Mouse (Mus musculus) neural tube, embryonic 13.5 days (tissue): ENCODE measurements at regions not wholly inside any gene's neighbourhood (a gene's known extent, or its start where the extent isn't known, plus 50 kb on each side); places are given as distances from the start of the nearest gene placed in this dataset.
A peak's percentile ranks its signal among the peaks of the same experiment; 100 is the strongest.

Source experiments
- ATAC-seq: fragments of 200-750 bp; cut with Nextera tagmentation; 2 replicates; pipeline ENCODE4 v1.8.0; 2017; ENCODE audit warnings: low read depth, mild to moderate bottlenecking, moderate TSS enrichment, moderate library complexity
- H3K27ac ChIP-seq: fragments of 300-500 bp; sonication (generic); replicated peaks from 2 replicates; pipeline ENCODE4 v1.5.1; 2015; ENCODE audit warnings: moderate library complexity, mild to moderate bottlenecking, inconsistent platforms
- H3K27me3 ChIP-seq: fragments of 300-500 bp; sonication (generic); 2 replicates; pipeline ENCODE4 v1.6.1; 2015; ENCODE audit warnings: mild to moderate bottlenecking, inconsistent platforms
- H3K36me3 ChIP-seq: fragments of 300-500 bp; sonication (generic); 2 replicates; pipeline ENCODE4 v1.6.1; 2015; ENCODE audit warnings: mild to moderate bottlenecking, inconsistent platforms
- H3K4me1 ChIP-seq: fragments of 300-500 bp; sonication (generic); replicated peaks from 2 replicates; pipeline ENCODE4 v1.6.1; 2015; ENCODE audit warnings: inconsistent platforms
- H3K4me2 ChIP-seq: fragments of 300-500 bp; sonication (generic); 2 replicates; pipeline ENCODE4 v1.6.1; 2015; ENCODE audit warnings: inconsistent platforms, mild to moderate bottlenecking, moderate library complexity
- H3K4me3 ChIP-seq: fragments of 300-500 bp; sonication (generic); 2 replicates; pipeline ENCODE4 v1.5.1; 2015; ENCODE audit warnings: mild to moderate bottlenecking, inconsistent platforms
- H3K9ac ChIP-seq: fragments of 300-500 bp; sonication (generic); 2 replicates; pipeline ENCODE4 v1.6.1; 2015; ENCODE audit warnings: moderate library complexity, mild to moderate bottlenecking, inconsistent platforms
- H3K9me3 ChIP-seq: fragments of 300-500 bp; sonication (generic); 2 replicates; pipeline ENCODE4 v1.6.1; 2016; ENCODE audit warnings: inconsistent platforms
- WGBS: fragments of 180-500 bp; shearing (Covaris S2); methylation state at CpG from one replicate; pipeline ENCODE4 v1.1.7; 2015; 5-methylcytosine and 5-hydroxymethylcytosine counted together

DNA sequence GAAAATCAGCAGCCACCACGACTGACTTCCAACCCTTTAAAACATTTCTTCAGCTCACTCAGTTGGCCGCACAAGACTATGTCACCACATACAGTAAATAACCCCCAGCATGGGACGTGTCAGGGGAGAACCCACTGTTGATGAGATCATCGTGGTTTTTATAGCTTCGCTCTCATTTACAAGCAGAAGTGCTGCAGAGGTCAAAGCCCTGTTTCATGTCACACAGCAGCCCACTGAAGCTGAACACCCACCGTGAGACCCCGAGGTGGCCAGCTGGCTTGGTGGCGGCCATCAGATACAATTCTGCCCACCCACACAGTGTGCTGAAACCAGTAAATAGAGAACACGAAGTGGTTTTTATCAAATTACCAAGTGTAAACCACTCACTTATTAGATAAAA lies 503.7 kb downstream of the Fat4 start:
- Histone ChIP-seq H3K4me2 (no peak overlapping the region), H3K9me3 (no peaks in the 10 kb centered on the region), H3K27ac (no peak overlapping the region), H3K36me3 (no peaks in the 10 kb centered on the region), H3K27me3 (no peaks in the 10 kb centered on the region), H3K9ac (no peak overlapping the region), H3K4me3 (no peak overlapping the region), H3K4me1 (no peaks in the 10 kb centered on the region)
- ATAC-seq = peak; percentile 43; the same call in 1 of the 2 replicates
- 47% methylated on average over 9 of the region's 9 CpGs for WGBS

DNA sequence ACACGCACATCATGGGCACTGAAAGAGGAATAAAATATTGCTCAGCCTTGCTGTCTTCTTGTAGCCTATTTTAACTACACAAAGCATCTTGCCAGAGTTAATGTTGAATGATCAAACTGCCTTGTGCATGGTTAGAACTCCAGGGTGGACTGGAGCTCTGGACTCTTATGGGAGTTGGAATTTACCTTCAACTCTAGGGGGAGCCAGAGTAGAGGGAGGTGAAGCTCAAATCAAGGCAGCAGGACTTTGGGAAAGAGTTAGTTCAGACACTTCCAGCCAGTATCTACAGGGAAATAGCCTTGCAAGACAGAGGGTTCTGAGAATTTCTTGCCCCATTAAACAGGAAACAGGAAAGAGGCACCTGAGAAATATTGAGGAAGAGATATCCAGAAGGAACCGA lies 505.3 kb downstream of the Fat4 start:
- no peaks in the 10 kb centered on the region for H3K27me3 ChIP-seq
- no peak overlapping the region for H3K4me3 ChIP-seq
- peaks cover 5% of the 10 kb centered on the region; the same call in 1 of the 2 replicates for H3K4me1 ChIP-seq
- no peak for ATAC-seq
- H3K27ac ChIP-seq = no peak overlapping the region
- no peak overlapping the region for H3K4me2 ChIP-seq
- no peaks in the 10 kb centered on the region for H3K9me3 ChIP-seq
- H3K9ac ChIP-seq = no peak overlapping the region
- H3K36me3 ChIP-seq = no peaks in the 10 kb centered on the region
- 76% methylated on average over 2 of the region's 2 CpGs for WGBS

DNA sequence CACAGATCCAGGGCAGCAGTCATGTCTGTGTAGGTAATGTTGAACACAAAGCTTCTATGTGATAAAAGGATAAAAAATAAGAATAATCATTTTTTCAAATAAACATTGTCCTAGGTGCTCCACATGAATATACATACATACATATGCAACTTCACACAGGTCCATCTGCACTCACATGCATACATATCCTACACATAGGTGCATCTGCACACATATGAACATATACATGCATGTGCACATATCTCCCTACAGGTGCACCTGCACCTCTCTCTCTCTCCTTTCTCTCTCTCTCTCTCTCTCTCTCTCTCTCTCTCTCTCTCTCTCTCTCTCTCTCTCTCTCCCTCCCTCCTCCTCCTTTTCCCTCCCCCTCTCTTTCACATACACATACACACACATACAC lies 509.9 kb downstream of the Fat4 start:
- Histone ChIP-seq H3K36me3 (no peaks in the 10 kb centered on the region), H3K9me3 (no peaks in the 10 kb centered on the region), H3K4me2 (no peak overlapping the region), H3K27ac (peak overlapping the region; percentile 74), H3K4me3 (no peak overlapping the region), H3K27me3 (no peaks in the 10 kb centered on the region), H3K9ac (no peak overlapping the region), H3K4me1 (peaks cover 5% of the 10 kb centered on the region; the same call in 1 of the 2 replicates)
- peak; percentile 59; the same call in 1 of the 2 replicates for ATAC-seq

DNA sequence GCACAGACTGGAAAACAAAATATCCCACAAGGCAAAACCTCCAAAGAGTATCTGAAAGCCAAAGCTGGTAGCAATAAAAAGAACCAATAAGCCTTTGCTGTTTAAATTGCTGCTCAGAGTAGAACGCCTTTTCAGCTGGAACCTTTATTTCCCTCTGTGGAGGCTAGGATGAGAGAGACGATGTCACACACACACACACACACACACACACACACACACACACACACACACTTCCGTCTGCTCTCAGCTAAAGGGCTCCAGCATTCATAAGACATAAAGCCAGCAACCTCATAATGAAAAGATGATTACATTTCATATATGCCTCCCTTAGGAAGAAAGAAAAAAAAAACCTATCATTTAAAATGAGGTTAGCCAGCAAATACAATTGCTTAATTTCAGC lies 510.5 kb downstream of the Fat4 start:
- Histone ChIP-seq H3K4me2 (no peak overlapping the region), H3K4me1 (peaks cover 5% of the 10 kb centered on the region; the same call in 1 of the 2 replicates), H3K27me3 (no peaks in the 10 kb centered on the region), H3K36me3 (no peaks in the 10 kb centered on the region), H3K4me3 (no peak overlapping the region), H3K27ac (peak overlapping the region; percentile 74), H3K9me3 (no peaks in the 10 kb centered on the region), H3K9ac (no peak overlapping the region)
- ATAC-seq = peak; percentile 91
- WGBS = 22% methylated on average over 3 of the region's 3 CpGs

DNA sequence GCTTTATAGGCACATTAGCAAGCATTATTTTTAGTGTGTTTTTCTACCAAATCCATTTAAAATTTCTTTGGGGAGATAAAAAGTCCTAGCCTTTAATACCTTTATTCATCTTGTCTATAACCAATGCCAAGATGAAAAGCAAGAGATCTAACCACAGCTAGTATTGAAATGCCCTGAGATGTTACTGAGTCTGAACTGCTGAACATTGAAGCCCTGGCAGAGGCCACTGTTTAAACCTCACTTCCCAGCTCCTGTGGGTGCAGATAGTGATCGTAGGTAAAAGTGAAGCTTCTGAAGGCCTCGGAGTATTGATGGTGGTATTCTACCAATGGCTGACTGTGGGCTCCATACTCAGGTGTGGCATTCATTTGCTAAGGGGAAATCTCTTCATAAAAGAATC lies 510.9 kb downstream of the Fat4 start:
- peaks cover 5% of the 10 kb centered on the region; the same call in 1 of the 2 replicates for H3K4me1 ChIP-seq
- ATAC-seq = peak; percentile 50; the same call in 1 of the 2 replicates
- no peaks in the 10 kb centered on the region for H3K36me3 ChIP-seq
- H3K4me2 ChIP-seq = no peak overlapping the region
- no peak overlapping the region for H3K9ac ChIP-seq
- H3K9me3 ChIP-seq = no peaks in the 10 kb centered on the region
- H3K4me3 ChIP-seq = no peak overlapping the region
- 65% methylated on average over 2 of the region's 2 CpGs for WGBS
- H3K27me3 ChIP-seq = no peaks in the 10 kb centered on the region
- peak overlapping the region; percentile 74 for H3K27ac ChIP-seq

DNA sequence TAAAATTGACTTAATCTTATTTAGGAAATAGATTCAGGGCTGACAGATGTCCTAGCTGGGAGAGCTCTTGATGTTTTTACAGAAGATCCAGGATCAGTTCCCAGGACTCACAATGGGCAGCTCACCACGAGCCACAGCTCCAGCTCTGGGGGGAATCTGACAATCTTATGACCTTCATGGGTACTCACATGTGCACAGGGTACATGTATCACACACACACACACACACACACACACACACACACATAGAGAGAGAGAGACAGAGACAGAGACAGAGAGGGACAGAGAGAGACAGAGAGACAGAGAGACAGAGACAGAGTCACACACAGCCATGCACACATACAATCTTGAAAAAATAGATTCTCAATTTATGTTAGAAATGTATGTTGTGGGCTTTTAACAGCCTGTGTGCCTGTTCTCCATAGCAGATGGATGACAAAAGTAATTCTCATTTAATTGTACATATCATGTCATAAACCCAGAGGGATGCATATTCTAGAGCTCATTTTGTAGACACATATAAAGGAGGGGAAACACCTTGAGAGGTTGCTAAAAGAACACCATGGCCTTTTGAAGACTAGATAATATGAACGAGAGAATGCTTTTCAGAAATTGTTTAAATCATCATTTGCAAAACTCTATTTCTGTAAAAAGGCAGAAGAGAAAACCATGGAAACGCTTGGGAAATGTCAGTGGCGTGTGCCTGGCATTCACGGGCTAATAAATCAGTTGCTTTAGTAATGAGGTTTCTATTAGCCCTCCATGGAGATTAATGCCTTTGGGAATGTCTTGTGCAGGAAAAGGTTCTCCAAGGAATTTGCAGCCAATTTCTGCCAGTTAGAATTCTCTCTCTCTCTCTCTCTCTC lies 538.3 kb downstream of the Fat4 start:
- Histone ChIP-seq H3K27me3 (no peaks in the 10 kb centered on the region), H3K4me3 (no peak overlapping the region), H3K9me3 (no peaks in the 10 kb centered on the region), H3K4me2 (no peak overlapping the region), H3K9ac (no peak overlapping the region), H3K4me1 (peaks cover 11% of the 10 kb centered on the region), H3K36me3 (no peaks in the 10 kb centered on the region), H3K27ac (no peak overlapping the region; the same call in 1 of the 2 replicates)
- 39% methylated on average over 5 of the region's 5 CpGs for WGBS
- 0 out of 2 replicates have a peak, but pooled peaks have one; percentile 23 for ATAC-seq

DNA sequence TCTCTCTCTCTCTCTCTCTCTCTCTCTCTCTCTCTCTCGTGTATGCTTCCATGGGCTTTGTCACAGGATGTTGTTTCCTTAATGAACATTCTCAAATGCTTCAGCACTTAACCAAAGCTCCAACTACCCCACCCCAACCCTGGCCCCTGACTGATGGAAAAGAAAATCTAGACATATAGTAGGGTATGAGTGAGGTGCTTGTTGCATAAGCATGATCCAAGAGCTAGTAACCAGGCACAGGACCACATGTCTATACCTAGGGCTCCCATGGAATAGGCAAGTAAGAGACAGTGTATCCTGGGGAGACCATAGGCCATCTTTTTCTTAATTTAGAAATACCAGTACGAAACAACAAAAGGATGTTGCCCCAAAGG lies 538.9 kb downstream of the Fat4 start:
- H3K4me3 ChIP-seq = no peak overlapping the region
- ATAC-seq = peak; percentile 32; the same call in 1 of the 2 replicates

DNA sequence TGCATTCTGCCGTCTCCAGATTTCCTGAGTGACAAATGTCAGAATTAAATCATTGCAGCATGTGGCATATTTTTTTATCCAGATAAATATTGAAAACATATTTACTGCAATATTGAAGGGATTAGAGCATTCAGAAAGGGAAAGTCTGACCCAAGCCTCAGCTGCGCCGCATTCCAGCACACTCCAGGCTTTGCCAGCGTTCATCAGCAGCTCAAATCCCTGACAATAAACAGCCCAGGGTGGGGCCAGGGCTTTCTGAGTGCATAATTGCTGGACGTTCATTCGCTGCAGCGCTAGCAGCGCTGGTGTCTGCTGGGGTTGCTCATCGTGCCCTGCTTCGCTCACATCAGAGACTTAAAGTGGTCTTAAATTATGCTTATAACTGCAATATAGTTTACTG lies 556.6 kb downstream of the Fat4 start:
- Histone ChIP-seq H3K36me3 (no peaks in the 10 kb centered on the region), H3K4me1 (no peaks in the 10 kb centered on the region), H3K27me3 (no peaks in the 10 kb centered on the region), H3K9ac (no peak overlapping the region), H3K9me3 (no peaks in the 10 kb centered on the region), H3K4me3 (no peak overlapping the region), H3K4me2 (no peak overlapping the region), H3K27ac (no peak overlapping the region)
- ATAC-seq = no peak
- WGBS = 71% methylated on average over 10 of the region's 10 CpGs

More for the DNA sequence above, 538.9 kb downstream of the Fat4 start:
- H3K36me3 ChIP-seq = no peaks in the 10 kb centered on the region
- no peak overlapping the region for H3K4me2 ChIP-seq
- no peaks in the 10 kb centered on the region for H3K9me3 ChIP-seq
- 42% methylated on average over 2 of the region's 2 CpGs for WGBS
- no peak overlapping the region for H3K9ac ChIP-seq
- H3K27ac ChIP-seq = no peak overlapping the region
- H3K4me1 ChIP-seq = peaks cover 11% of the 10 kb centered on the region
- no peaks in the 10 kb centered on the region for H3K27me3 ChIP-seq

DNA sequence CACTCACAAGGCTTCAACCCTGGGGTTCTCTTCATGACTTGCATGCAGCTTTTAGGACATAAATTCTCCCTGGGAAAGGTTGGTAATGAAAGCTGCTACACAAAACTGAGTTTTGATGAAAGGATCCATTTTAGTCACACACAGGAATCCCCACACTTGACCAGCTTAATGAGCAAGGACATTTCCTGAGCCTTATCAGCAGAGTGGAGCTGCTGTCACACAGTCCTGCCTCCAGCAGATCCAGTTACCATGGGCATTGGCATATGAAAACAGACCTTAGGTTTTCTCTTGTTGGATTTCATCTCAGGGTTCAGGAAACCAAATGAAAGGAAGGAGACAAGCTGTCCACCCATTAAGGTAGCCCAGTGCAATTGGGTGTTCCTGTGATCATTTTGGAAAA lies 568.9 kb downstream of the Fat4 start:
- Histone ChIP-seq H3K27ac (no peak overlapping the region), H3K9ac (no peak overlapping the region), H3K4me2 (no peak overlapping the region), H3K27me3 (no peaks in the 10 kb centered on the region), H3K9me3 (no peaks in the 10 kb centered on the region), H3K4me3 (no peak overlapping the region), H3K4me1 (peaks cover 6% of the 10 kb centered on the region; the same call in 1 of the 2 replicates), H3K36me3 (no peaks in the 10 kb centered on the region)
- no peak for ATAC-seq

DNA sequence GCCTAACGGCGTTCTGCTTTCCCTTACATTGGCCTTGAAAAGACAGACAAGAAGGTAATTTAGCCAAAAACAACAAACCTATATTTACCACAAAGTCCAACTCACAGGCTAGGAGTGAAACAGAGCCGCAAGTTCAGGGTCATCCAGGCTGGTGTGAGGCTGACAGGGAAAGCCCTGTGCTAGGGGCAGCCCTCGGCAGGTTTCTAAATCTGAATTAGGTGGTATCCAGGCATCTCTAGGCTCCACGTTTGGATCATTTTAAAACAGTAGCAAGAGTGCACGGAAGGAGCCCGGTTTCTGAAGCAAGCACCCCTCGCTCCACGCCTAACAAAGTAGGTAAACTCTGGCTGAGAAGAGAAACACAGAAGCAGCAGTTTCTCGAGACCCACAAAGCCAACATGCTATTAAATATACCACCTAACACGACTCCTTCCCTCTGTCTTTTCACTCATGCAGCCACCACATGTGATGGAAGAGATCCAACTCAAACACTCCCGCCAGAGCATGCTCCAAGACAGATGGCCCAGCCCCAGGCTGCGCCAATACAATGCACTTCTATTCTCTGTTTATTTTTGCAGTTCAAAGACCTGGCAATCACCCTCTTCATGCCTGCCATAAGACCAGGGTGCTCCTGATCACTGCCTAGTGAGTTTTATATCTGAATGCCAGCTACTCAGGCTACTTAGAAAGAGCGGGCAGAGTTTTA lies 573.6 kb downstream of the Fat4 start:
- no peak overlapping the region for H3K4me2 ChIP-seq
- 0 out of 2 replicates have a peak, but pooled peaks have one; percentile 36 for ATAC-seq
- H3K9me3 ChIP-seq = no peaks in the 10 kb centered on the region
- no peaks in the 10 kb centered on the region for H3K27me3 ChIP-seq
- H3K27ac ChIP-seq = no peak overlapping the region
- no peak overlapping the region for H3K4me3 ChIP-seq
- H3K36me3 ChIP-seq = no peaks in the 10 kb centered on the region
- no peak overlapping the region for H3K9ac ChIP-seq
- H3K4me1 ChIP-seq = peaks cover 7% of the 10 kb centered on the region; the same call in 1 of the 2 replicates
- 65% methylated on average over 14 of the region's 14 CpGs for WGBS

DNA sequence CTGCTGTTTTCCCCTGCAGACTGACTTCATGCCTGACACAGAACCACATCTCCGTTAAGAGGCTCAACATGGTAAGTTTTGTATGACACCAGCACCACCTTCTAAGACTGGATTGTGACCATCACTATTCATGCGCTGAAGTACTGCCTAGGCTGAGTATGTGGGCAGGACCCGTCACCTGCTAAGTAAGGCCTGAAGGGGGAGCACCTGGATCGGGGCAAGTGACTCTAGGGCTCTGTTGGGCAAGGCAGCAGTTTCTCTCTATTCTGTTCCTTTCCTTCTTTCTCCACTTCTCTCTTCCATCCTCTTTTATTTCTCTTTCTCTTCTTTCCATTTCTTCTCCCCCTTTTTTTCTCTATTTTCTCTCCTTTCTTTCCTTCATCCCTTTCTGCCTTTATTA lies 574.8 kb downstream of the Fat4 start:
- no peaks in the 10 kb centered on the region for H3K9me3 ChIP-seq
- no peak for ATAC-seq
- WGBS = 91% methylated on average over 4 of the region's 4 CpGs

DNA sequence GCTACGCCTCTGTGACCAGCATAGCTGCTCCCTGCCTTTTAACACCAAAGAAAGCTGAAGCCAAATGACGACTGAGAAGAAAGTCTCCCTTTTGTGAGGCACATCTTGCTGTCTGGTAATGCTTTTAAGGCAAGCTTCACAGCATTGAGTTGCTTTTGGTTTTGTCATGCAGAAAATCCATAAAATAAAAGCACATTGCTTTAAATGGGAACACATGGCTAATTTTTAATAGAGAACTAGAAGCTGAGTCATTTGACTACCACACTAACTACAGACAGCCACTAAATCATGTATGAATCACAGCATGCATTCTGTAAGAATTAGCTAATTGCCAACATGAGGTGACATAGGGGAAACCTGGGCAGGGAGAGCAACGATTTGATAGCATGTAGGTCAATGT lies 579.1 kb downstream of the Fat4 start:
- Histone ChIP-seq H3K9me3 (no peaks in the 10 kb centered on the region), H3K4me2 (no peak overlapping the region), H3K4me3 (no peak overlapping the region), H3K36me3 (no peaks in the 10 kb centered on the region), H3K4me1 (no peaks in the 10 kb centered on the region), H3K27ac (no peak overlapping the region), H3K9ac (no peak overlapping the region), H3K27me3 (no peaks in the 10 kb centered on the region)
- no peak for ATAC-seq
- 80% methylated on average over 3 of the region's 3 CpGs for WGBS

More for the DNA sequence above, 574.8 kb downstream of the Fat4 start:
- H3K36me3 ChIP-seq = no peaks in the 10 kb centered on the region
- H3K27me3 ChIP-seq = no peaks in the 10 kb centered on the region
- no peak overlapping the region for H3K4me3 ChIP-seq
- no peak overlapping the region for H3K4me2 ChIP-seq
- no peak overlapping the region for H3K27ac ChIP-seq
- no peak overlapping the region for H3K9ac ChIP-seq
- H3K4me1 ChIP-seq = peaks cover 7% of the 10 kb centered on the region; the same call in 1 of the 2 replicates
